Mouse (Mus musculus) layer of hippocampus, adult 2 months (tissue): ENCODE results near the gene Itpkc. TPM values are rescaled to one million over a fixed set of nuclear protein-coding genes. Genes with fewer than 3 reads are reported as not detected.
A peak's percentile ranks its signal among the peaks of the same experiment; 100 is the strongest.

ENCODE experiments used
- DNase-seq, 2 experiments: peaks; one replicate each; pipeline ENCODE4 v3.0.0; 2022; ENCODE audit warnings: low spot score in 2 of 2
- H3K27ac ChIP-seq: fragments of 200-600 bp; 2 replicates; pipeline ENCODE4 v1.8.1; 2022
- H3K4me3 ChIP-seq: fragments of 200-600 bp; 2 replicates; pipeline ENCODE4 v1.8.1; 2022; ENCODE audit warnings: mild to moderate bottlenecking
- CTCF ChIP-seq: fragments of 200-600 bp; conservative IDR thresholded peaks from 2 replicates; pipeline ENCODE4 v1.8.1; 2022; ENCODE audit warnings: antibody characterized with exemption, mild to moderate bottlenecking, moderate library complexity
- long read RNA-seq, 2 experiments: library from polyadenylated mRNA; stranded (forward); transcript quantifications; one replicate each; pipeline ENCODE4 v2.0.0; 2021; ENCODE audit warnings: borderline mapping rate in 2 of 2
- total RNA-seq, 2 experiments: library from RNA; stranded (reverse); gene quantifications; 2 replicates each; pipeline ENCODE4 v1.2.3; 2021

Itpkc gene
- 1 to 10 TPM; 8.5 to 9.1 TPM for total RNA-seq
- long read RNA-seq, experiment 1, transcript Itpkc-201 (7 exons, 3,247 nt) = major isoform, 5 of 5 reads
- long read RNA-seq, experiment 1, partial matches to known transcripts = 0 of 5 reads
- long read RNA-seq, experiment 1, other reads (novel, unspliced or antisense) = 0 of 5 reads
- long read RNA-seq, experiment 2, transcript Itpkc-201 (7 exons, 3,247 nt) = major isoform, 18 of 19 reads
- long read RNA-seq, experiment 2, partial matches to known transcripts = 0 of 19 reads
- long read RNA-seq, experiment 2, other reads (novel, unspliced or antisense) = 1 of 19 reads

- Histone ChIP-seq H3K4me3 (peak within 1 kb of the TSS; percentile 97), H3K27ac (peak within 1 kb of the TSS; percentile 84)
- TF ChIP-seq CTCF = no peak; the same call in 1 of the 2 replicates
- peak; percentile 92 for DNase-seq
Observed at GRCm38 (mm10) chr7:27228281-27228821, at the start of gene Itpkc. TSS of gene Itpkc (minus strand) at chr7:27228661.

GRCm38 (mm10) chr7:27277191-27277590 is 48.7 kb upstream of the Itpkc start:
- peak; percentile 78 for TF ChIP-seq CTCF
- H3K27ac ChIP-seq = no peak overlapping the region
- no peak overlapping the region for H3K4me3 ChIP-seq
- no peak for DNase-seq

GRCm38 (mm10) chr7:27276021-27276420 is 47.6 kb upstream of the Itpkc start:
- H3K27ac ChIP-seq = no peak overlapping the region
- no peak for DNase-seq
- no peak for TF ChIP-seq CTCF
- H3K4me3 ChIP-seq = no peak overlapping the region

- H3K4me3 ChIP-seq = no peak overlapping the region
- no peak overlapping the region for H3K27ac ChIP-seq
- DNase-seq = no peak
- TF ChIP-seq CTCF = no peak
Observed at GRCm38 (mm10) chr7:27274916-27275315, 46.5 kb upstream of the Itpkc start.

GRCm38 (mm10) chr7:27273739-27274351 is 45.4 kb upstream of the Itpkc start:
- Histone ChIP-seq H3K27ac (0 out of 2 replicates have a peak overlapping the region, but pooled peaks have one; percentile 32), H3K4me3 (no peak overlapping the region)
- peak; percentile 58 for TF ChIP-seq CTCF
- no peak for DNase-seq

- no peak for DNase-seq
- peak; percentile 42 for TF ChIP-seq CTCF
- Histone ChIP-seq H3K27ac (no peak overlapping the region), H3K4me3 (no peak overlapping the region)
Observed at GRCm38 (mm10) chr7:27271423-27271822, 43.0 kb upstream of the Itpkc start.

- TF ChIP-seq CTCF = no peak
- peak; percentile 83 to 92 for DNase-seq
- H3K27ac ChIP-seq = peak overlapping the region; percentile 83
Observed at GRCm38 (mm10) chr7:27266515-27267128, 38.2 kb upstream of the Itpkc start.

GRCm38 (mm10) chr7:27264761-27265160 is 36.3 kb upstream of the Itpkc start:
- Histone ChIP-seq H3K4me3 (no peak overlapping the region), H3K27ac (peak overlapping the region; percentile 6; the same call in 1 of the 2 replicates)
- TF ChIP-seq CTCF = no peak
- no peak for DNase-seq

More at GRCm38 (mm10) chr7:27266515-27267128, 38.2 kb upstream of the Itpkc start:
- no peak overlapping the region for H3K4me3 ChIP-seq

- TF ChIP-seq CTCF = no peak
- H3K27ac ChIP-seq = peak overlapping the region; percentile 95
- no peak overlapping the region; the same call in 1 of the 2 replicates for H3K4me3 ChIP-seq
- peak in 1 of 2 experiments; percentile 38 for DNase-seq
Observed at GRCm38 (mm10) chr7:27261888-27262287, 33.4 kb upstream of the Itpkc start.

GRCm38 (mm10) chr7:27260856-27261255 is 32.4 kb upstream of the Itpkc start:
- DNase-seq = peak; percentile 43 to 71
- no peak for TF ChIP-seq CTCF
- Histone ChIP-seq H3K27ac (peak overlapping the region; percentile 95), H3K4me3 (peak overlapping the region; percentile 89)

GRCm38 (mm10) chr7:27259771-27260170 is 31.3 kb upstream of the Itpkc start:
- Histone ChIP-seq H3K27ac (peak overlapping the region; percentile 95), H3K4me3 (peak overlapping the region; percentile 89)
- DNase-seq = no peak
- TF ChIP-seq CTCF = no peak

- Histone ChIP-seq H3K27ac (peak overlapping the region; percentile 95), H3K4me3 (peak overlapping the region; percentile 89)
- no peak for TF ChIP-seq CTCF
- peak in 1 of 2 experiments; percentile 36 for DNase-seq
Observed at GRCm38 (mm10) chr7:27259271-27259721, 30.8 kb upstream of the Itpkc start.
